Comparison of ENCODE assay signal across 9 mouse cellular contexts in genomic region chr12:30199735-30200134, GRCm38 (mm10).
A peak's percentile ranks its signal among the peaks of the same experiment; 100 is the strongest.
DNase-seq lines count a peak whose midpoint lies in the region; ATAC-seq and TF ChIP-seq lines count a peak whose summit lies in the region.
"Had no signal": no experiment of that assay in that cellular context is flagged by ENCODE, and none has a peak within 500 bp of the region (broad histone marks: within the 10 kb centered on the region; RNA-seq: fewer than 3 reads in every experiment).

No protein-coding gene starts in this region.

- no peaks in the 10 kb centered on the region for H3K9me3 ChIP-seq in intestine, embryonic 14.5 days (ENCODE audit: control insufficient read depth, low read length)
- no peaks in the 10 kb centered on the region for H3K9me3 ChIP-seq in intestine, embryonic 16.5 days (ENCODE audit: control insufficient read depth, low read length)
- no peaks in the 10 kb centered on the region for H3K9me3 ChIP-seq in CH12.LX (replicated peaks; ENCODE audit: low read length)
- no peaks in the 10 kb centered on the region for H3K9me3 ChIP-seq in hindbrain, embryonic 13.5 days
- H3K9me3 ChIP-seq: neural tube, embryonic 12.5 days had no signal

- H3K27me3 ChIP-seq in intestine, embryonic 14.5 days (replicated peaks; ENCODE audit: control insufficient read depth, insufficient read depth, low read length): no peaks in the 10 kb centered on the region
- H3K27me3 ChIP-seq in intestine, embryonic 16.5 days (replicated peaks; ENCODE audit: control insufficient read depth, insufficient read depth, low read length): no peaks in the 10 kb centered on the region
- no peaks in the 10 kb centered on the region for H3K27me3 ChIP-seq in CH12.LX (replicated peaks)
- H3K27me3 ChIP-seq in hindbrain, embryonic 13.5 days: no peaks in the 10 kb centered on the region
- H3K27me3 ChIP-seq: neural tube, embryonic 12.5 days had no signal

- H3K9ac ChIP-seq in intestine, embryonic 14.5 days (ENCODE audit: low read length): no peak overlapping the region
- no peak overlapping the region for H3K9ac ChIP-seq in intestine, embryonic 16.5 days (ENCODE audit: low read depth, low read length)
- no peak overlapping the region for H3K9ac ChIP-seq in CH12.LX (ENCODE audit: insufficient read depth, low read depth)
- H3K9ac ChIP-seq in hindbrain, embryonic 13.5 days: no peak overlapping the region
- H3K9ac ChIP-seq: neural tube, embryonic 12.5 days had no signal

- ATAC-seq in intestine, embryonic 14.5 days (replicated peaks; ENCODE audit: low FRiP score, low TSS enrichment, low read depth): no peak
- ATAC-seq in intestine, embryonic 16.5 days: no peak
- ATAC-seq in hindbrain, embryonic 13.5 days (ENCODE audit: low FRiP score): peak; percentile 46; the same call in 1 of the 2 replicates
- no peak for ATAC-seq in megakaryocyte, adult 5-6 weeks (ENCODE audit: poor library complexity, severe bottlenecking)

- no peaks in the 10 kb centered on the region for H3K79me2 ChIP-seq in CH12.LX (replicated peaks; ENCODE audit: control insufficient read depth, extremely low read depth, insufficient read depth, poor library complexity, severe bottlenecking)

- WGBS in intestine, embryonic 14.5 days: 18% methylated on average over 2 of the region's 2 CpGs
- 23% methylated on average over 2 of the region's 2 CpGs for WGBS in intestine, embryonic 16.5 days
- WGBS in hindbrain, embryonic 13.5 days: 45% methylated on average over 2 of the region's 2 CpGs

- H3K36me3 ChIP-seq in intestine, embryonic 14.5 days (ENCODE audit: control insufficient read depth, insufficient read depth, low read length): no peaks in the 10 kb centered on the region
- H3K36me3 ChIP-seq in intestine, embryonic 16.5 days (ENCODE audit: control insufficient read depth, insufficient read depth, low read length): no peaks in the 10 kb centered on the region
- H3K36me3 ChIP-seq in CH12.LX (replicated peaks in 1 of 2; ENCODE audit: control insufficient read depth in 1 of 2, insufficient read depth in 1 of 2, low read length in 1 of 2): no peaks in the 10 kb centered on the region
- H3K36me3 ChIP-seq in hindbrain, embryonic 13.5 days: no peaks in the 10 kb centered on the region
- H3K36me3 ChIP-seq: neural tube, embryonic 12.5 days had no signal

- no peak for TF ChIP-seq EP300 in CH12.LX (IDR thresholded peaks at IDR 0.05; ENCODE audit: low read length)

- in situ Hi-C loops in CH12.LX (cut with MboI; ENCODE audit: low pct_ligation_motif_present, low pct_unique_long_range_greater_than_20kb, low sequenced_read_pairs): no loop called here

- peak; percentile 79 for TF ChIP-seq RAD21 in CH12.LX (IDR thresholded peaks at IDR 0.05; ENCODE audit: low read depth, low read length)

- DNase-seq in intestine, embryonic 14.5 days (ENCODE audit: low spot score): peak; percentile 60
- DNase-seq in CH12.LX (ENCODE audit: extremely low read depth): peak; percentile 50
- peak; percentile 45 for DNase-seq in adrenal gland, postnatal 14 days
- DNase-seq in mesoderm, embryonic 11.5 days (ENCODE audit: low read depth, low spot score): peak; percentile 52
- no peak for DNase-seq in B cell, adult 2 months

- H3K4me3 ChIP-seq in intestine, embryonic 14.5 days (ENCODE audit: low read depth, low read length): no peak overlapping the region
- H3K4me3 ChIP-seq in intestine, embryonic 16.5 days (ENCODE audit: low read length): no peak overlapping the region
- no peak overlapping the region for H3K4me3 ChIP-seq in CH12.LX (replicated peaks in 1 of 3; ENCODE audit: low read depth in 2 of 3, low read length in 2 of 3, poor library complexity in 1 of 3)
- H3K4me3 ChIP-seq in hindbrain, embryonic 13.5 days: no peak overlapping the region
- H3K4me3 ChIP-seq: neural tube, embryonic 12.5 days had no signal

- no peak for TF ChIP-seq POLR2A in CH12.LX (IDR thresholded peaks at IDR 0.05; ENCODE audit: low read depth, low read length)

- H3K27ac ChIP-seq in intestine, embryonic 14.5 days (ENCODE audit: low read depth): no peak overlapping the region
- no peak overlapping the region for H3K27ac ChIP-seq in intestine, embryonic 16.5 days (ENCODE audit: low read length)
- H3K27ac ChIP-seq in CH12.LX (ENCODE audit: insufficient read depth, low read depth): no peak overlapping the region
- no peak overlapping the region for H3K27ac ChIP-seq in hindbrain, embryonic 13.5 days
- H3K27ac ChIP-seq: neural tube, embryonic 12.5 days had no signal

- H3K4me1 ChIP-seq in intestine, embryonic 14.5 days (replicated peaks; ENCODE audit: control insufficient read depth, insufficient read depth, low read length): no peaks in the 10 kb centered on the region
- no peaks in the 10 kb centered on the region for H3K4me1 ChIP-seq in intestine, embryonic 16.5 days (ENCODE audit: control insufficient read depth, insufficient read depth, low read length)
- H3K4me1 ChIP-seq in CH12.LX (ENCODE audit: control insufficient read depth in 1 of 2, insufficient read depth in 2 of 2): 0 out of 4 replicates have a peak, but pooled peaks cover 0 to 2% of the 10 kb centered on the region in 2 experiments
- H3K4me1 ChIP-seq in hindbrain, embryonic 13.5 days (replicated peaks): no peaks in the 10 kb centered on the region
- H3K4me1 ChIP-seq: neural tube, embryonic 12.5 days had no signal

- peak; percentile 26 to 75; a peak in 3 of 4 replicates for TF ChIP-seq CTCF in CH12.LX (conservative IDR thresholded peaks at IDR 0.05 in 1 of 2, IDR thresholded peaks at IDR 0.05 in 1 of 2; ENCODE audit: low read depth in 2 of 2, low read length in 2 of 2)

- H3K4me2 ChIP-seq in intestine, embryonic 14.5 days (ENCODE audit: low read length): no peak overlapping the region
- H3K4me2 ChIP-seq in intestine, embryonic 16.5 days (ENCODE audit: low read depth, low read length): no peak overlapping the region
- H3K4me2 ChIP-seq in CH12.LX (ENCODE audit: insufficient read depth, low read depth, poor library complexity, severe bottlenecking): no peak overlapping the region
- no peak overlapping the region for H3K4me2 ChIP-seq in hindbrain, embryonic 13.5 days
- H3K4me2 ChIP-seq: neural tube, embryonic 12.5 days had no signal

- dilution Hi-C loops in CH12.LX (cut with MboI; ENCODE audit: extremely low pct_ligation_motif_present, extremely low pct_unique_long_range_greater_than_20kb, low sequenced_read_pairs): no loop called here

TF ChIP-seq in CH12.LX, 34 proteins besides CTCF, POLR2A, EP300 and RAD21:
- TF ChIP-seq ETS1 (conservative IDR thresholded peaks at IDR 0.05; ENCODE audit: low read depth, low read length) (no peak), SMC3 (IDR thresholded peaks at IDR 0.05; ENCODE audit: low read depth, low read length) (peak; percentile 68)

Comparison
In these comparisons a context has a peak if more than half of its experiments do, and no peak if none do; other contexts are left out.
1. DNase-seq: peak in intestine, embryonic 14.5 days (single experiment), CH12.LX (single experiment), adrenal gland, postnatal 14 days (single experiment) and mesoderm, embryonic 11.5 days (single experiment); none in B cell, adult 2 months (0 of 2).